Mouse (Mus musculus): ENCODE data around the gene Nr1d1. TPM values are rescaled to one million over a fixed set of nuclear protein-coding genes. Genes with fewer than 3 reads are reported as not detected.

Gene Nr1d1
- total and polyA plus RNA-seq, 3 experiments = 0.17 to 1.4 (median 0.25) TPM

DNA sequence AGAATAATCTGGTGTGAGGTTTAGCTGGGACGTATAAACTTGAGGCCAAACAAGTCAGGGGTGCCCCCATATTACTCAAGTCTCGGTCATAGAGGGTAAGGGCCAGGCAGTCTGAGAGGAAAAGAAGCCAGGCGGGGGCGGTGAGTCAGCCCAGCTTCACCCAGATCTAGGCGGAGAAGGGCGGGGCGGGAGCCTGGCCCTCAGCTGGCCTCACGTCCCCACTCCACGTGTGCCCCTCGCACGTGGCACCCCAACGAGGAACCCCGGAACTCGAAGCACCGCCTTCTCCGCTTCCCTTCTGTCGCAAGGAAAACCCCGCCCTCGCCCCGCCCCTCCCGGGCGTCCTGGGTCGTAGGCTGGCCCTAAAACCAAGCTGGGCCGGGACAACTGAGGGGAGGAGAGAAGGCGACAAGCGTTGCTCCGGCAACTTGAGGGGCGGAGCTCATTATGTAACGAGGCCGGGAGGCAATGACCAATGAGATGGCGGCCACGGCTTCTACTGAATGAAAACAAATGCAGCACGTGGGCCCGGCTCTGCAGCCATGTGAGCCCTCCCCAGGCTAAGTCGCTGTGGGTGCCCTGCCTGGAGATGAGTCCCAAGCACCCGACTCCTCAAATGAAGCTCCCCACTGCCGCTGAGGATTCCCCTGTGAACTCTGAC, 1.4 kb downstream of the Nr1d1 start:
- Histone ChIP-seq H3K4me2 (ENCODE audit: insufficient read depth, low read depth, poor library complexity, severe bottlenecking) (peak overlapping the region; percentile 87), H3K9me3 (replicated peaks; ENCODE audit: low read length) (no peaks in the 10 kb centered on the region), H3K4me3 (replicated peaks in 1 of 3; ENCODE audit: low read depth in 2 of 3, low read length in 2 of 3, poor library complexity in 1 of 3) (peak overlapping the region in 2 of 3 experiments; percentile 27 to 46), H3K9ac (ENCODE audit: insufficient read depth, low read depth) (peak overlapping the region; percentile 4; the same call in 1 of the 2 replicates), H3K27ac (ENCODE audit: insufficient read depth, low read depth) (no peak overlapping the region), H3K36me3 (replicated peaks in 1 of 2; ENCODE audit: control insufficient read depth in 1 of 2, insufficient read depth in 1 of 2, low read length in 1 of 2) (peaks cover 0 to 9% of the 10 kb centered on the region in 2 experiments), H3K27me3 (replicated peaks) (peaks cover 17% of the 10 kb centered on the region), H3K4me1 (ENCODE audit: control insufficient read depth in 1 of 2, insufficient read depth in 2 of 2) (peaks cover 36 to 52% of the 10 kb centered on the region in 2 experiments), H3K79me2 (replicated peaks; ENCODE audit: control insufficient read depth, extremely low read depth, insufficient read depth, poor library complexity, severe bottlenecking) (no peaks in the 10 kb centered on the region)
- dilution Hi-C loops (cut with MboI; ENCODE audit: extremely low pct_ligation_motif_present, extremely low pct_unique_long_range_greater_than_20kb, low sequenced_read_pairs) = no loop called here
- peak; percentile 99 for DNase-seq (ENCODE audit: extremely low read depth)
- TF ChIP-seq USF1 (IDR thresholded peaks at IDR 0.05; ENCODE audit: low read depth, low read length) (peak; percentile 68), MAX (IDR thresholded peaks at IDR 0.05; ENCODE audit: low read length) (peak; percentile 99), MXI1 (IDR thresholded peaks at IDR 0.05; ENCODE audit: low read depth, low read length) (peak; percentile 100), CHD2 (IDR thresholded peaks at IDR 0.05; ENCODE audit: low read length) (peak; percentile 56; the same call in 1 of the 2 replicates), RCOR1 (conservative IDR thresholded peaks at IDR 0.05; ENCODE audit: low read depth, low read length) (no peak), SIN3A (IDR thresholded peaks at IDR 0.05; ENCODE audit: low read length) (peak; percentile 99), POLR2A (IDR thresholded peaks at IDR 0.05; ENCODE audit: low read depth, low read length) (peak; percentile 62), E2F4 (IDR thresholded peaks at IDR 0.05; ENCODE audit: insufficient replicate concordance, low read depth, low read length) (no peak), MYC (IDR thresholded peaks at IDR 0.05; ENCODE audit: low read depth, low read length) (peak; percentile 98), CTCF (conservative IDR thresholded peaks at IDR 0.05 in 1 of 2, IDR thresholded peaks at IDR 0.05 in 1 of 2; ENCODE audit: low read depth in 2 of 2, low read length in 2 of 2) (no peak), IRF4 (IDR thresholded peaks at IDR 0.05; ENCODE audit: low read depth, low read length) (0 out of 2 replicates have a peak, but pooled peaks have one; percentile 41), TBP (conservative IDR thresholded peaks at IDR 0.05; ENCODE audit: low read depth, low read length) (no peak), POLR2AphosphoS2 (IDR thresholded peaks at IDR 0.05; ENCODE audit: low read depth, low read length) (peak; percentile 32; the same call in 1 of the 2 replicates), MAFK (IDR thresholded peaks at IDR 0.05; ENCODE audit: insufficient replicate concordance, low read length) (no peak), SMC3 (IDR thresholded peaks at IDR 0.05; ENCODE audit: low read depth, low read length) (no peak), USF2 (conservative IDR thresholded peaks at IDR 0.05; ENCODE audit: low read depth, low read length) (peak; percentile 61), BHLHE40 (IDR thresholded peaks at IDR 0.05; ENCODE audit: low read depth, low read length) (peak; percentile 96), PAX5 (IDR thresholded peaks at IDR 0.05; ENCODE audit: low read length) (no peak), CHD1 (IDR thresholded peaks at IDR 0.05; ENCODE audit: low read depth, low read length) (no peak), NRF1 (IDR thresholded peaks at IDR 0.05; ENCODE audit: low read depth, low read length) (no peak), ELF1 (IDR thresholded peaks at IDR 0.05; ENCODE audit: low read depth, low read length) (peak; percentile 83), ZKSCAN1 (IDR thresholded peaks at IDR 0.05; ENCODE audit: borderline replicate concordance, low read depth, low read length) (no peak), RAD21 (IDR thresholded peaks at IDR 0.05; ENCODE audit: low read depth, low read length) (no peak), TCF12 (IDR thresholded peaks at IDR 0.05; ENCODE audit: low read depth, low read length) (peak; percentile 65), NELFE (IDR thresholded peaks at IDR 0.05; ENCODE audit: low read depth, low read length) (peak; percentile 60), ZMIZ1 (IDR thresholded peaks at IDR 0.05; ENCODE audit: low read depth, low read length) (no peak), EP300 (IDR thresholded peaks at IDR 0.05; ENCODE audit: low read length) (no peak), MAZ (IDR thresholded peaks at IDR 0.05; ENCODE audit: low read depth, low read length) (peak; percentile 62; the same call in 1 of the 2 replicates), UBTF (IDR thresholded peaks at IDR 0.05; ENCODE audit: low read depth, low read length) (no peak), MEF2A (IDR thresholded peaks at IDR 0.05; ENCODE audit: borderline replicate concordance, low read depth, low read length) (no peak), ZNF384 (IDR thresholded peaks at IDR 0.05; ENCODE audit: low read depth, low read length) (no peak), ZC3H11A (IDR thresholded peaks at IDR 0.05; ENCODE audit: low read depth, low read length) (no peak), ETS1 (conservative IDR thresholded peaks at IDR 0.05; ENCODE audit: low read depth, low read length) (peak; percentile 68), HCFC1 (IDR thresholded peaks at IDR 0.05; ENCODE audit: low read depth, low read length) (peak; percentile 53), GABPA (IDR thresholded peaks at IDR 0.05; ENCODE audit: insufficient replicate concordance, low read depth, low read length) (no peak), JUN (IDR thresholded peaks at IDR 0.05; ENCODE audit: insufficient read depth, low read depth, low read length) (no peak), KAT2A (IDR thresholded peaks at IDR 0.05; ENCODE audit: insufficient replicate concordance, low read length) (no peak), JUND (conservative IDR thresholded peaks at IDR 0.05; ENCODE audit: low read depth, low read length) (no peak)
- in situ Hi-C loops (cut with MboI; ENCODE audit: low pct_ligation_motif_present, low pct_unique_long_range_greater_than_20kb, low sequenced_read_pairs) = no loop called here
